Mouse (Mus musculus) cerebellum, postnatal 4 days (tissue): ENCODE data around the gene Camk2n1.

Source experiments
- DNase-seq, 2 experiments: peaks; one replicate each; pipeline ENCODE4 v3.0.0; 2022; ENCODE audit warnings: low spot score in 2 of 2, mixed read lengths in 1 of 2

The Camk2n1 gene

DNA sequence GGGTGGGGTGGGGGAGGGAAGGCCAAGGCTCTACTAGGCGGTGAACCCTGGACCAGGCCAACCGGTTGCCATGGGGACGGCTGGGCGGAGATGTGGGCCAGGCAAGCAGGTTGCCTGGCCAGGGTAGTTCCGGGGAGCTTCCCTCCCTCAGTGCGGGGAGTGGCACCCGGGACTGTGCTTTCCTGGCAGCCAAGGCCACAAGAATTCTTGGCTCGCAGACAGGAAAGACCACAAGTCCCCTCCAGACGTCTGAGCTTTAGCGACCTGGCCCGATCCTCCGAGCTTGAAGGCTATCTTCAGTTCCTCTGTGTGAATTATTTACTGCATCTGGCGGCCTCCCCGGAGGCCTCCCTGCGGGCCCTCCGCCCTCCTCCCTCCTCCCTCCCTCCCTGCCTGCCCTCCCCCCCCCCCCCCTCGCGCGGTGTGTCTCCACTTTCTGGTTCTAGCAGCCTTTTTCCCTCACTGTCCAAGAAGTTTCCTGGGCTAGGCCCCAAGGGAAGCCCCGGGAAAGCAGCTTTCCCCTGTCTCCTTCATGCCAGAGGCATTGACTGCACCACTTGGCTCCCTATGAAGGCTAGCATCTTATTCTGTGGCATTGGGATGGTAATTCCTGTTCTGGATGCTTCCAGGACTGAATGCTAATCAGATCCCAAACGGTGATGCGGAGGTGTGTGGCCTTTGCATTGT, 10.7 kb downstream of the Camk2n1 start:
- DNase-seq, result peak in 1 of 2 experiments; percentile 63

GRCm38 (mm10) chr4:138465446-138465845, 11.3 kb downstream of the Camk2n1 start:
- no peak for DNase-seq

- DNase-seq, result no peak
Measured at GRCm38 (mm10) chr4:138466690-138467089, 12.6 kb downstream of the Camk2n1 start.

DNA sequence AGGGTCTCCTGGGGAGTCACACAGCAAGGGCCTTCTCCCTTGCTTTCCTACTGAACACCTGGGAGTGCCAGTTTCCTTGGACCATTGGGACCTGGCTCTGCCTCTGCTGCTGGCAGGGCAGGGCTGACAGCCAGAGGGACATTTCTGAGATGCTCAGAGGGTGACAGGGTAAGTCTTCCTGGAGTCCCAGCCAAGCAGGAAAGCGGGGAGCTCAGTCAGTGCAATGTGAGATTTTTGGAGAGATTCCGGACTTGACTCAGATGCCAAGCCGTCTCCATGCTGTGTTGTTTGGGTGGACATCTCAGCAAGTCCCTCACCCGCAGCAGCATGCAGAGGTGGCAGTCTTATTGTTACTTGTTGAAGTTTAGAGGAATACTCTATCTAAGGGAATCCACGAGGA, 13.3 kb downstream of the Camk2n1 start:
- DNase-seq, result no peak

- DNase-seq, result no peak
Measured at GRCm38 (mm10) chr4:138469080-138469479, 15.0 kb downstream of the Camk2n1 start.

DNA sequence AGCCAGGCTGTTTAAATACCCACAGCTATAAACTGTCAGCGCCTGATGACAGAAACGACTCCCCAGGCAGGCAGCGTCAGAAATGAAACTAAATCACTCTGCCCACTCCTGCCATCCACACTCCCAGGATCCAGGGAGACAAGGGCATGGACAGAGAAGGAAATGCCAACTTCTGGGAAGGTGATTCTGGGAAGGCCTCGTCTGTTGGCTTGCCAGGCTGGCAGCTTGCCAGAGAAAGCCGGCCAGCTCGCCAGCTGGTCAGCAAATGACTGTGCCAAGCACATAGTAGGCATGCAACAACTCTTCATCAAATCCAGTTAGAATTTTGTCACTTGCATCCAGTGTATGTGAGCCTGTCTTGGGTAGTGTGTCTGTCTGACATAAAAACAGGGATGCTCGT, 17.1 kb downstream of the Camk2n1 start:
- DNase-seq, result peak in 1 of 2 experiments; percentile 56

DNA sequence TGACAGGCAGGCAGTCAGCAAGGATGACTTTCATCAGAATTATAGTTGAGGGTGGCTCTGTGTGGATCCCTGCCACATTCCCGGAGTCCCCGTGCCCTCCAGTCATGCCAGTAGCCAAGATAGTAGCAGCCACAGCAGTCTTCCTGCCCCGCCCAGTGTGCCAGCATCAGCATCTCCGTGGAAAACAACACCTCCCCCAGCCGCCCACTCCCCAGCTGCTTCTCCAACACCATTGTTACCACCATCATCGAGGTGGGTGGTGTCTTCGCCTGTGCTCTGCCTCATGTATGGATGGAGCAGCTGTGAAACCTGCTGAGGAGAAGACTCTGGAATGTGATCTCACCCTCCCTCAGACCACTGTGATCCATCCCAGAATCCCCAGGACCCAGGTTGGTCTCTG, 25.5 kb downstream of the Camk2n1 start:
- DNase-seq, result no peak

GRCm38 (mm10) chr4:138480962-138481361, 26.8 kb downstream of the Camk2n1 start:
- no peak for DNase-seq

DNA sequence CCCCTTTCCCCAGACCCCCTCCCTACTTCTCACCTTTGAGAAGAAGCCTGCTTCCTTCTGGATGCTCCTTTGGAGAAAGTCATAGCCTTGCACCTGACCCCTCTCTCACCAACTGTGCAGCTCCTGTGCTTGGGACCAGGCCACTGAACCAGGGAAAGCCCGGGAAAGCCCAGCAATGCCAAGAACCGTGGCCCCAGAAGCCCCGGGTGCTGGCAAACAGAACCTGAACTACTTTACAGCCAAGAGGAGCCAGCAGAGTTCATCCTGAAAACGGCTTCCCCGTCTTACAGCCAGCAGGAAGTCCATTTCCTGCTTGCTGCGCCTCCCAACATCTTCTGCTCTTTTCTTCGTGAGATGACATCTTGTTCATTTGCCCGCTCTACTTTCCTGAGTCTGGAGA, 28.6 kb downstream of the Camk2n1 start:
- no peak for DNase-seq

GRCm38 (mm10) chr4:138488241-138488640, 34.1 kb downstream of the Camk2n1 start:
- DNase-seq, result peak in 1 of 2 experiments; percentile 47

DNA sequence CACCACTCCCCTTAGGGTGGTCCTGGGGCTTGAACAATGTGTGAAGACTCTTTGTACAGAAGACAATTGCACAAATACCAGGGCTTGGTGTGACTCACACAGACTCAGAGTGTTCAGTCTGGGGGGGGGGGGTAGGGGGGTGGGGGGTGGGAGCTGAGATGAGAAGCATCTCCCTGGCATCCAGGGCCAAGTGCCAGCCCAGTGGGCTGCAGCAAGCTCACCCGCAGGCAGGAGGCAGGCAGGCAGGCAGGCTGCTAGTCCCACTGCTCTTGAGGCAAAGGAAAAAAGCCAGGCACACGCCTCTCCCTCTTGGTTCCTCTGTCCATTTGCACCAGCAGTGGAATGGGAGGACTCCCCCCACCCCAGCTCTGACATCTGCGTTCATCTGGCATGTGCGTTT, 37.0 kb downstream of the Camk2n1 start:
- no peak for DNase-seq

DNA sequence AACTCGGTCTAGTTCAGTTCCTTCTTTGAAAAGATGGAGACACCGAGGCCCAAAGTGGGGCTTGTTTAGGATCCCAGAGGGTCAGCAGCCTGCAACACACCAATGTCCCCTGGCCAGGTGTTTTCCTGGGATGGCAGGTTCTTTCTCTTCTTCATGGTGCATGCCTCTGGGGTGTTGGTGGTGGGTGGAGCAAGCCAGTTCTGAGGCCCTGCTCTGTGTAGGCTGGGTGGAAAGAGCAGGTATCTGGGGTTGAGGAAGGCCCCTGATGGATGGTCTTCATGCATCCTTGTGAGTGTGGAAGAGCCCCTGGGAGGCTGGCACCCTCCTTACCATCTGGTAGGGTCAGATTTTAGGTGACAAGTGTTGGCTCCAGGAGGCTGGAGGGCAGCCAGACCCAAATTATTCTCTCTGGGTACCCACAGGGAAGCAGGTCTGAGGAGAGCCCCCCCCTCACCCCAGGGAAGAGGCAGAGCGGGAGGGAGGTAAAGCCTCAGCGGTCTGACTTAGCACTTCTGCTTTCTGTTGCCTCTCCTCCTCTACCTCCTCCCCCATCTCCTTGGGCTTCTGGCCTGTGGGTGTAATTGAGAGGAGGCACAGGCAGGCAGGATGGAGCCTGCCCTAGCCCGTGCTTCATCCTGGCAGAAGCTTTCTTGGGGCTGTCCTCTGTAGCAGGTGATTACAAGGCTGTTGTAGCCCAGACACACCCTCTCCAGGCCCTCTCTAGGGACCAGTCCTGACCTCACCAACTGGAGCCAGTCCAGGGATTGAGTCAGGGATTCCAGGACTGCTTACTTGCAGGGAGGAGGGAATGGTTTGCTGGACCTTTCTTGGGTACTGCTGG, 39.3 kb downstream of the Camk2n1 start:
- no peak for DNase-seq

DNA sequence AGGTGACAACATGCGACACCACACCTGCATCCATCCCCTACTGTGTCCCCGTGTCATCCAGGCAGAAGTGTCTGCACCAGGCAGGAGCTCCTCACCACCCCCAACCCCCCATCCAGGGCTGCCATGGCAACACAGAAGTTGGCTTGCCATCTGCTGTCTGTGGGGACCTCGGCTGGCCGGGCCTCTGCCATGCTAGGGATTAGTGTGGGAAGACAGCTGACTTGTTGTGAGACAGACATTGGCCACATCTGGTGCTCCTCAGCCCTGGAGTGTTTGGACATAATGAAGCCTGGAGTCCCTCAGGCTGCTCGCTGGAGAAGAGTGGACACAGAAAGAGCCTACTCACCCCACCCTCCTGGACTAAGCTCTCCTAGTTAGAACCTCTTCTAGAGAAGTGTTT, 40.8 kb downstream of the Camk2n1 start:
- peak in 1 of 2 experiments; percentile 70 for DNase-seq

DNA sequence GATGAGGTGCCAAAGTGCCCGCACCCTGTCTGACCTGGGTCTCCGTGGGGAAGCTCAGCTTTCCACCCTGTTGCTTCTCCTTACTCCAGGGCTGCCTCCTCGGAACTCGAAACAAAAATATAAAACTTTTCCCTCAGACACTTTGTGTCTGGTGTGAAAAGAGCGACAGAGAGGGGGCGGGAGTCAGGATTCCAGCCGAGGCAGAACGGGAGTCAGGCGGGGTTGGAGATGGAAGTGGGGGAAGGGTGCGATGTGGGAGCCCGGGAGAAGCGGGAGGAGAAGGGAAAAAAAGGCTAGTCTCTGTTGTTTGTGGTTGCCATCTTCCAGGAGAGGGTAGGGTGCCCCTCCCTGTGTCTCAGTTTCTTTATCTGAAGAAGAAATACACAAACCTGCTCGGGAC, 41.7 kb downstream of the Camk2n1 start:
- DNase-seq, result no peak

DNA sequence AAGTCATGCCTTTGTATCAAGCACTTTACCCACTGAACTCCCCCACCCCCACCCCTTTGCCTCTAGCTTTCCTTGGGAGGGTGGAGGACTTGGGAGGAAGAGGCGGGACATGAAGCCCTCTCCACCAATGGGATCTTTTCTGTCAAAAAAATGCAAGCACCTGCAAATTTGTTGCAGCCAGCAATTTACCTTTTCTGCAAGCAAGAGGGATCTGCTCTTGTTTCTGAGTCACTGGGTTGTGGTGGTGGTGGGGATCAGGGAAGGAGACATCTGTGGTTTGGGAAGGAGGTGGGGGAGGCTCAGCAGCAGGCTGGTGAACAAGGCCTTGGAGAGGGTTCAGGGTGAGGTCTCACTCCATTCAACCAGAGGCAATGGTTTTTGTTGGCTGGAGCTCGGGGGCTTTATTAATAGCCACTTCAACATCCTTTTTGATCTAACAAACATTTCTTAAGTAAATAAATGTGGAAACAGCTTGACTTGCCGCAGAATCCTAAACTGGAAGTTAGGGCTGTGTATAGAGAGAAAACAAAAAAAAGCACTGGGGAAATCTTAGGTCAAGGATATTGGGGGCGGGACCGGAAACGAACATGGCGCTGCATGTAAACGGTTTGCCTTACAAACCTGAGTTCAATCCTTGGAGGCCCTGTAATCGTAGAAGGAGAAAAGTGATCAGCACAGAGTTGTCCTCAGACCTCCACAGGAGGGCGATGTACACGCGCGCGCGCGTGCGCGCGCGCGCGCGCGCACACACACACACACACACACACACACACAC, 42.8 kb downstream of the Camk2n1 start:
- no peak for DNase-seq

- no peak for DNase-seq
Measured at GRCm38 (mm10) chr4:138499856-138500645, 45.9 kb downstream of the Camk2n1 start.

- no peak for DNase-seq
Measured at GRCm38 (mm10) chr4:138501048-138501447, 46.9 kb downstream of the Camk2n1 start.

DNA sequence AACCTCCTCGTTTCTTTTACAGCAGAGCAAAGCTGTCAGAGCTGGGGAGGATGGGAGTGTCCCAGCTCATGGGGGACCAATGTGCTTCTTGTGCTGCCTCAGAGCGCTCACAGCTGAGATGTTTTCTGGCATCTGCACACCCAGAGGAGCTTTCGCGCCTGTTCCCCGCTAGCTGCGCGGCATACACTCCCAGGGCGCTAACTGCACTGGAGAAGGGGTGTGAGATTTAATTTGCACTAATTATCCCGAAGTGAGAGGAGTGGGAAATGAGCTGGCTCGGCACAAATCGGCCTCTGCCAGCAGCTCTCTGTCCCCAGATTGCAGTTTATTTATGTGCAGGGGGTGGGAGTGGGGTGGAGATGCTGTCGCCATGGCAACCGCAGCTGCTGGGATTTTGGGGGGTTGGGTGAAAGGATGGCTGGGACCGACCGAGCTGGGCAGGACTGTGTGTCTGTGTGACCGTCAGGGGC, 50.6 kb downstream of the Camk2n1 start:
- peak; percentile 35 to 53 for DNase-seq

GRCm38 (mm10) chr4:138505171-138505870, 51.2 kb downstream of the Camk2n1 start:
- peak; percentile 44 to 62 for DNase-seq

GRCm38 (mm10) chr4:138507903-138508302, 53.8 kb downstream of the Camk2n1 start:
- no peak for DNase-seq
